Mouse (Mus musculus) testis, adult 2 months (tissue): ENCODE results near the gene Ip6k1.

Experiments
- CTCF ChIP-seq: fragments of 200-500 bp; IDR thresholded peaks from 2 replicates; pipeline ENCODE4 v1.5.1; 2012; ENCODE audit warnings: low read depth, mild to moderate bottlenecking, inconsistent platforms, low read length, moderate library complexity; ENCODE audit not compliant: control insufficient read depth, insufficient read depth, insufficient replicate concordance
- POLR2A ChIP-seq: fragments of 200-500 bp; IDR thresholded peaks from 2 replicates; pipeline ENCODE4 v1.6.1; 2012; ENCODE audit warnings: low read depth, mild to moderate bottlenecking, inconsistent platforms, low read length, moderate library complexity; ENCODE audit not compliant: control insufficient read depth

DNA sequence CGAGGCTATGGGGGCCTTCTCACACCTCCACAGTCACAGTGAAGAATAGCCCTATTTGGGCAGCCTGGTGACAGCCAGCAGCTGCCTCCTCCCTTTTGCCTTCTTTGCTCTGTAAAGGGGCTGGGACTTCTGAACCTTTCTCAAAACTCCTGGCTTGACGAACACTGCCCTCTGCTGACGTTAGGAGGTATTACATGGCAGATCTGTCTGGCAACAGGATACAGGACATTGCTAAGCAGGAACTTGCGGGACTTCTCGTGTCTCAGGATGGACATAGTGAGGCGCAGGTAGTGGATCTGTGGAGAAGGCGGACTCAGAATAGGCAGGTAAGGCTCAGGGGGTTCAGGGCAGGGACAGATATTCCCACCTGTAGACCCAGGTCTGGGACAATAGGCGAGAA lies 65.6 kb downstream of the Ip6k1 start:
- TF ChIP-seq CTCF (peak; percentile 64; the same call in 1 of the 2 replicates), POLR2A (no peak)
